Mouse (Mus musculus) heart, postnatal 0 days (tissue): Measurements from ENCODE around the gene Pi4ka. TPM values are rescaled to one million over a fixed set of nuclear protein-coding genes. Genes with fewer than 3 reads are reported as not detected.

ENCODE experiments used
- ATAC-seq: fragments of 200-750 bp; cut with Nextera tagmentation; 2 replicates; pipeline ENCODE4 v1.8.0; 2017; ENCODE audit warnings: low read depth, moderate number of reproducible peaks, moderate library complexity; ENCODE audit not compliant: insufficient read depth
- DNase-seq: peaks from one replicate; pipeline ENCODE4 v3.0.0-alpha.2; 2016; ENCODE audit warnings: low spot score
- H3K27ac ChIP-seq: fragments of 300-500 bp; sonication (generic); 2 replicates; pipeline ENCODE4 v1.5.1; 2014; ENCODE audit warnings: low read depth, mild to moderate bottlenecking
- H3K27me3 ChIP-seq: fragments of 300-500 bp; sonication (generic); 2 replicates; pipeline ENCODE4 v1.6.1; 2014; ENCODE audit warnings: low read length, mixed read lengths; ENCODE audit not compliant: control insufficient read depth, insufficient read depth
- H3K36me3 ChIP-seq: fragments of 300-500 bp; sonication (generic); replicated peaks from 2 replicates; pipeline ENCODE4 v1.6.1; 2014; ENCODE audit warnings: low read length, mixed read lengths; ENCODE audit not compliant: control insufficient read depth, insufficient read depth
- H3K4me1 ChIP-seq: fragments of 300-500 bp; sonication (generic); 2 replicates; pipeline ENCODE4 v1.6.1; 2014; ENCODE audit warnings: antibody characterized with exemption; ENCODE audit not compliant: control insufficient read depth, insufficient read depth
- H3K4me2 ChIP-seq: fragments of 300-500 bp; sonication (generic); 2 replicates; pipeline ENCODE4 v1.6.1; 2014; ENCODE audit warnings: low read depth, mild to moderate bottlenecking, low read length, moderate library complexity
- H3K4me3 ChIP-seq: fragments of 300-500 bp; sonication (generic); 2 replicates; pipeline ENCODE4 v1.5.1; 2014; ENCODE audit warnings: low read depth, low read length
- H3K9ac ChIP-seq: fragments of 300-500 bp; sonication (generic); replicated peaks from 2 replicates; pipeline ENCODE4 v1.6.1; 2014; ENCODE audit warnings: low read depth, low read length, mixed read lengths
- H3K9me3 ChIP-seq: fragments of 300-500 bp; sonication (generic); replicated peaks from 2 replicates; pipeline ENCODE4 v1.6.1; 2016; ENCODE audit warnings: low read length; ENCODE audit not compliant: control insufficient read depth
- CTCF ChIP-seq: IDR thresholded peaks from 2 replicates; pipeline ENCODE4 v1.5.1; 2016; ENCODE audit warnings: antibody characterized with exemption, control low read depth, low read depth
- EP300 ChIP-seq: IDR thresholded peaks from 2 replicates; pipeline ENCODE4 v1.6.1; 2016; ENCODE audit warnings: antibody characterized with exemption, low read depth
- WGBS: fragments of 180-500 bp; shearing (Covaris S2); extraction: QIAGEN DNeasy Blood & Tissue Kit; methylation state at CpG from one replicate; pipeline ENCODE4 v1.1.7; 2014; 5-methylcytosine and 5-hydroxymethylcytosine counted together
- polyA plus RNA-seq: library from polyadenylated mRNA; unstranded; fragments of >200 nt; fragmentation: Nextera tagmentation; extraction: Ambion mirVana; gene quantifications from 2 replicates; pipeline ENCODE4 v1.2.1, GENCODE M21; 2015
- total RNA-seq: library from RNA; depleted of rRNA; stranded (reverse); fragments of >200 nt; gene quantifications from 2 replicates; pipeline ENCODE4 v1.2.3, GENCODE M21; 2014; ENCODE audit warnings: low replicate concordance

Gene Pi4ka
- total and polyA plus RNA-seq, 2 experiments from 2014 or later: 18.5 to 60.0 TPM

GRCm38 (mm10) chr16:17277342-17278211, 128.5 kb downstream of the Pi4ka start:
- DNase-seq: no peak
- WGBS: 8% methylated on average over 61 of the region's 61 CpGs
- ATAC-seq: no peak

GRCm38 (mm10) chr16:17276164-17277151, 129.7 kb downstream of the Pi4ka start:
- DNase-seq (peak; percentile 88), ATAC-seq (peak; percentile 87)
- peaks cover 13% of the 10 kb centered on the region for H3K4me1 ChIP-seq
- H3K4me2 ChIP-seq: peak overlapping the region; percentile 91
- H3K9me3 ChIP-seq: no peaks in the 10 kb centered on the region
- H3K27me3 ChIP-seq: peaks cover 17% of the 10 kb centered on the region
- 2% methylated on average over 60 of the region's 62 CpGs for WGBS
- TF ChIP-seq EP300 (no peak), CTCF (peak; percentile 91)
- peak overlapping the region; percentile 57 for H3K4me3 ChIP-seq
- peak overlapping the region; percentile 40; the same call in 1 of the 2 replicates for H3K9ac ChIP-seq
- H3K36me3 ChIP-seq: peaks cover 18% of the 10 kb centered on the region
- H3K27ac ChIP-seq: no peak overlapping the region

More at GRCm38 (mm10) chr16:17277342-17278211, 128.5 kb downstream of the Pi4ka start:
- no peak for TF ChIP-seq EP300
- no peak for TF ChIP-seq CTCF
- H3K4me2 ChIP-seq: peak overlapping the region; percentile 91
- H3K27me3 ChIP-seq: peaks cover 17% of the 10 kb centered on the region
- no peak overlapping the region for H3K9ac ChIP-seq
- H3K36me3 ChIP-seq: peaks cover 29% of the 10 kb centered on the region
- peaks cover 13% of the 10 kb centered on the region for H3K4me1 ChIP-seq
- peak overlapping the region; percentile 57 for H3K4me3 ChIP-seq
- no peaks in the 10 kb centered on the region for H3K9me3 ChIP-seq
- no peak overlapping the region for H3K27ac ChIP-seq

GRCm38 (mm10) chr16:17275721-17276120, 130.4 kb downstream of the Pi4ka start, which contains the start of gene Tmem191c:
Tmem191c (plus strand) TSS chr16:17276077.
- TF ChIP-seq EP300: no peak
- no peak for TF ChIP-seq CTCF
- ATAC-seq: no peak
- no peak for DNase-seq
- no peak within 1 kb of the TSS for H3K27ac ChIP-seq
- peaks cover 13% of the 10 kb centered on the region for H3K4me1 ChIP-seq
- H3K4me2 ChIP-seq: peak within 1 kb of the TSS; percentile 91
- H3K27me3 ChIP-seq: peaks cover 17% of the 10 kb centered on the region
- H3K4me3 ChIP-seq: peak within 1 kb of the TSS; percentile 57
- WGBS: 56% methylated on average over 7 of the region's 7 CpGs
- peak within 1 kb of the TSS; percentile 40; the same call in 1 of the 2 replicates for H3K9ac ChIP-seq
- 0 out of 2 replicates have a peak, but pooled peaks cover 4% of the 10 kb centered on the region for H3K9me3 ChIP-seq
- peaks cover 10% of the 10 kb centered on the region for H3K36me3 ChIP-seq

GRCm38 (mm10) chr16:17271856-17272255, 134.3 kb downstream of the Pi4ka start:
- Histone ChIP-seq H3K27me3 (peaks cover 2% of the 10 kb centered on the region), H3K4me3 (no peak overlapping the region), H3K9ac (no peak overlapping the region), H3K4me2 (no peak overlapping the region), H3K9me3 (0 out of 2 replicates have a peak, but pooled peaks cover 6% of the 10 kb centered on the region), H3K4me1 (peaks cover 4% of the 10 kb centered on the region; the same call in 1 of the 2 replicates), H3K36me3 (no peaks in the 10 kb centered on the region), H3K27ac (no peak overlapping the region)
- no peak for DNase-seq
- WGBS: 78% methylated on average over 6 of the region's 6 CpGs
- ATAC-seq: no peak
- TF ChIP-seq CTCF (no peak), EP300 (no peak)

- 67% methylated on average over 4 of the region's 4 CpGs for WGBS
- Histone ChIP-seq H3K4me1 (no peaks in the 10 kb centered on the region), H3K9me3 (0 out of 2 replicates have a peak, but pooled peaks cover 6% of the 10 kb centered on the region), H3K36me3 (no peaks in the 10 kb centered on the region), H3K9ac (no peak overlapping the region), H3K4me3 (no peak overlapping the region), H3K4me2 (no peak overlapping the region), H3K27me3 (no peaks in the 10 kb centered on the region), H3K27ac (no peak overlapping the region)
- ATAC-seq: no peak
- TF ChIP-seq EP300 (no peak), CTCF (peak; percentile 51)
- no peak for DNase-seq
These were observed 135.0 kb downstream of the Pi4ka start for GRCm38 (mm10) chr16:17271124-17271523.
